In the genomic region with DNA sequence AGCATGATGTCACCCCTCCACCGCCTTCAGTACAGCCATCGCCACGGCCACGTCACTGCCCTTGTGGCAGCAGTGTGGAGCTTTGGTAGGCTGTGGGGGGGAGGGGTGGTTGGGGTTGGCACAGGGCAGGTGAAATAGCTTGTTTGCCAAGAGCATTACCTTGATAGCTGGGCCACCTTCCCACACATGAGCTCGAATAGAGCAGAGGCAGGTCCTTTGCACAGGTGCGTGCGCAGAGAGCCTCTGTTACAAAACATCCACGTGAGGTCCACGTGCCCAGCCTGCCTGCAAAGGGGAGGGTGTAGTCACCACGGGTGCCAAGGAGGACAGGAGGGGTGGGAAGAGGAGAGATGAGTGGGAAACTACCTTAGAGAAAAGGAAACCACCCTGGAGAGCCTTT, we compare ENCODE assay signal across 23 mouse cellular contexts. TPM values are rescaled to one million over a fixed set of nuclear protein-coding genes. Genes with fewer than 3 reads are reported as not detected.
A peak's percentile ranks its signal among the peaks of the same experiment; 100 is the strongest.
DNase-seq lines count a peak whose midpoint lies in the region; ATAC-seq and TF ChIP-seq lines count a peak whose summit lies in the region.
"Had no signal": no experiment of that assay in that cellular context is flagged by ENCODE, and none has a peak within 500 bp of the region (broad histone marks: within the 10 kb centered on the region; RNA-seq: fewer than 3 reads in every experiment).

No protein-coding gene starts in this region.

- H3K4me1 ChIP-seq in kidney, embryonic 16.5 days (ENCODE audit: insufficient read depth, low read length) = 0 out of 2 replicates have a peak, but pooled peaks cover 3% of the 10 kb centered on the region
- H3K4me1 ChIP-seq in lung, postnatal 0 days (ENCODE audit: insufficient read depth, low read depth, low read length) = no peaks in the 10 kb centered on the region
- H3K4me1 ChIP-seq in midbrain, embryonic 13.5 days (replicated peaks) = no peaks in the 10 kb centered on the region
- H3K4me1 ChIP-seq in limb, embryonic 10.5 days = peaks cover 7% of the 10 kb centered on the region; the same call in 1 of the 2 replicates
- H3K4me1 ChIP-seq: forebrain, embryonic 15.5 days; hindbrain, embryonic 15.5 days; neural tube, embryonic 13.5 days had no signal

- TF ChIP-seq CTCF in lung, postnatal 0 days (IDR thresholded peaks at IDR 0.05) = no peak

- H3K27me3 ChIP-seq in kidney, embryonic 16.5 days (ENCODE audit: insufficient read depth, low read length) = no peaks in the 10 kb centered on the region
- H3K27me3 ChIP-seq in lung, postnatal 0 days (replicated peaks; ENCODE audit: insufficient read depth, low read length) = no peaks in the 10 kb centered on the region
- 0 out of 2 replicates have a peak, but pooled peaks cover 6% of the 10 kb centered on the region for H3K27me3 ChIP-seq in midbrain, embryonic 13.5 days
- H3K27me3 ChIP-seq in limb, embryonic 10.5 days (ENCODE audit: low read depth, poor library complexity, severe bottlenecking) = peaks cover 3% of the 10 kb centered on the region; the same call in 1 of the 2 replicates
- H3K27me3 ChIP-seq: forebrain, embryonic 15.5 days; hindbrain, embryonic 15.5 days had no signal

- H3K36me3 ChIP-seq in kidney, embryonic 16.5 days (ENCODE audit: insufficient read depth, low read length) = no peaks in the 10 kb centered on the region
- no peaks in the 10 kb centered on the region for H3K36me3 ChIP-seq in lung, postnatal 0 days (ENCODE audit: insufficient read depth, low read length)
- H3K36me3 ChIP-seq in midbrain, embryonic 13.5 days = no peaks in the 10 kb centered on the region
- H3K36me3 ChIP-seq in limb, embryonic 10.5 days = no peaks in the 10 kb centered on the region
- H3K36me3 ChIP-seq: forebrain, embryonic 15.5 days; hindbrain, embryonic 15.5 days; limb, embryonic 12.5 days; neural tube, embryonic 13.5 days had no signal

- H3K27ac ChIP-seq in kidney, embryonic 16.5 days (ENCODE audit: low read length) = no peak overlapping the region
- no peak overlapping the region for H3K27ac ChIP-seq in lung, postnatal 0 days (ENCODE audit: low read length)
- no peak overlapping the region for H3K27ac ChIP-seq in midbrain, embryonic 13.5 days
- no peak overlapping the region for H3K27ac ChIP-seq in limb, embryonic 10.5 days
- H3K27ac ChIP-seq: forebrain, embryonic 15.5 days; hindbrain, embryonic 15.5 days; limb, embryonic 12.5 days; liver, embryonic 14.5 days; macrophage; neural tube, embryonic 13.5 days had no signal

- no peak overlapping the region for H3K4me2 ChIP-seq in kidney, embryonic 16.5 days (replicated peaks; ENCODE audit: low read depth, low read length)
- no peak overlapping the region for H3K4me2 ChIP-seq in lung, postnatal 0 days (replicated peaks; ENCODE audit: low read depth, low read length)
- H3K4me2 ChIP-seq in midbrain, embryonic 13.5 days (replicated peaks) = no peak overlapping the region
- H3K4me2 ChIP-seq: forebrain, embryonic 15.5 days; heart, embryonic 11.5 days; hindbrain, embryonic 15.5 days; limb, embryonic 12.5 days; neural tube, embryonic 13.5 days had no signal

- ATAC-seq in kidney, embryonic 16.5 days (ENCODE audit: low FRiP score, low TSS enrichment) = no peak
- ATAC-seq in lung, postnatal 0 days = no peak; the same call in 1 of the 2 replicates
- no peak for ATAC-seq in midbrain, embryonic 13.5 days
- ATAC-seq: CD4-positive, CD25-positive, alpha-beta regulatory T cell, adult 4 months; forebrain, embryonic 15.5 days; midbrain, embryonic 16.5 days had no signal

- 85% methylated on average over 10 of the region's 10 CpGs for WGBS in kidney, embryonic 16.5 days
- WGBS in lung, postnatal 0 days = 80% methylated on average over 10 of the region's 10 CpGs
- WGBS in midbrain, embryonic 13.5 days = 84% methylated on average over 10 of the region's 10 CpGs
- 88% methylated on average over 10 of the region's 10 CpGs for WGBS in limb, embryonic 10.5 days

- peak; percentile 78 for DNase-seq in kidney, adult 18-20 months
- peak; percentile 24 for DNase-seq in lung, postnatal 25 days (ENCODE audit: low spot score)
- DNase-seq in lung, postnatal 0 days (ENCODE audit: low spot score) = no peak
- peak; percentile 70 for DNase-seq in kidney, postnatal 14 days
- DNase-seq in limb, embryonic 10.5 days (ENCODE audit: low spot score) = no peak
- DNase-seq: adrenal gland, postnatal 25 days; cerebellum, adult 8-10 months; gastrocnemius, postnatal 14 days; heart, adult 11 months; layer of hippocampus, postnatal 36 days; right cerebral cortex, adult 18-20 months had no signal

- no peak overlapping the region for H3K4me3 ChIP-seq in kidney, embryonic 16.5 days (ENCODE audit: low read length)
- no peak overlapping the region for H3K4me3 ChIP-seq in lung, postnatal 0 days (ENCODE audit: low read depth, low read length)
- no peak overlapping the region for H3K4me3 ChIP-seq in midbrain, embryonic 13.5 days (replicated peaks)
- H3K4me3 ChIP-seq in limb, embryonic 10.5 days = no peak overlapping the region
- H3K4me3 ChIP-seq: forebrain, embryonic 15.5 days; hindbrain, embryonic 15.5 days; limb, embryonic 12.5 days; myocyte; neural tube, embryonic 13.5 days had no signal

- no peaks in the 10 kb centered on the region for H3K9me3 ChIP-seq in kidney, embryonic 16.5 days (ENCODE audit: low read length)
- H3K9me3 ChIP-seq in lung, postnatal 0 days (ENCODE audit: low read length) = no peaks in the 10 kb centered on the region
- no peaks in the 10 kb centered on the region for H3K9me3 ChIP-seq in midbrain, embryonic 13.5 days
- no peaks in the 10 kb centered on the region for H3K9me3 ChIP-seq in limb, embryonic 10.5 days (replicated peaks)
- H3K9me3 ChIP-seq: forebrain, embryonic 15.5 days; hindbrain, embryonic 15.5 days; limb, embryonic 12.5 days; neural tube, embryonic 13.5 days had no signal

- TF ChIP-seq EP300 in lung, postnatal 0 days (IDR thresholded peaks at IDR 0.05) = no peak

- no peak overlapping the region for H3K9ac ChIP-seq in kidney, embryonic 16.5 days (replicated peaks; ENCODE audit: low read length)
- H3K9ac ChIP-seq in lung, postnatal 0 days (replicated peaks; ENCODE audit: low read depth) = no peak overlapping the region
- H3K9ac ChIP-seq in midbrain, embryonic 13.5 days (replicated peaks) = no peak overlapping the region
- H3K9ac ChIP-seq: forebrain, embryonic 15.5 days; hindbrain, embryonic 15.5 days; limb, embryonic 12.5 days; liver, embryonic 14.5 days; neural tube, embryonic 13.5 days had no signal

RNA-seq across cellular contexts. Expression of gene Mfsd4a, which starts 7.7 kb away (rescaled TPM):
- 17.5 and 18.5 TPM in 2 replicates for polyA plus RNA-seq in kidney, embryonic 16.5 days (2015; fragmentation: Nextera tagmentation; extraction: Ambion mirVana)
- polyA plus RNA-seq in lung, postnatal 0 days (2015; fragmentation: Nextera tagmentation; extraction: Ambion mirVana) = 7.5 and 8.4 TPM in 2 replicates
- polyA plus RNA-seq in midbrain, embryonic 13.5 days (2015; fragmentation: Nextera tagmentation; extraction: Ambion mirVana) = 7.3 and 8.0 TPM in 2 replicates
- 9.5 and 13.4 TPM in 2 replicates for polyA plus RNA-seq in limb, embryonic 10.5 days (2016; fragmentation: Nextera tagmentation; extraction: Ambion mirVana)

Comparison
In these comparisons a context has a peak if more than half of its experiments do, and no peak if none do; other contexts are left out.
1. DNase-seq: peak in kidney, adult 18-20 months (single experiment), lung, postnatal 25 days (single experiment) and kidney, postnatal 14 days (single experiment); none in lung, postnatal 0 days (single experiment) and limb, embryonic 10.5 days (single experiment).